Mouse (Mus musculus): ENCODE data around the gene Erlin1.

Erlin1 gene

GRCm38 (mm10) chr19:44069121-44069913, at the start of gene Erlin1:
Gene Erlin1, minus strand, starts transcription at chr19:44069785.
- DNase-seq (ENCODE audit: extremely low read depth, insufficient read length, low spot score): peak; percentile 89

- no peak for DNase-seq (ENCODE audit: extremely low read depth, insufficient read length, low spot score)
Observed at GRCm38 (mm10) chr19:44117793-44118192, 48.2 kb upstream of the Erlin1 start.

DNA sequence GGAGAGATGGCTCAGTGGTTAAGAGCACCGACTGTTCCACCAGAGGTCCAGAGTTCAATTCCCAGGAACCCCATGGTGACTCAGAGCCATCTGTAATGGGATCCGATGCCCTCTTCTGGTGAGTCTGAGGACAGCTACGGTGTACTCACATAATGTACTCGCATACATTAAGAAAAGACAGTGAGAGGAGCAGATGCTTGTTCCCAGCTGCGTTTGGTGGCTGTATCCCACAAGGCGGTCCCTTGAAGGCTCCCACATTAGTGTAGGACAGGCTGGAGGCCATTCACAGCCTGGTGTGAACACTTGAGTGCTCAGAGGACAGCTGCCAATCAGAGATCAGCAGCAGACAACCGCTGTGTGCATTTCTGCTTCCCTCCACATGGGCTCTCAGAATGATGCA, 42.1 kb upstream of the Erlin1 start:
- peak; percentile 17 for DNase-seq (ENCODE audit: extremely low read depth, insufficient read length, low spot score)

- DNase-seq (ENCODE audit: extremely low read depth, insufficient read length, low spot score): no peak
Observed at GRCm38 (mm10) chr19:44110356-44110755, 40.8 kb upstream of the Erlin1 start.

GRCm38 (mm10) chr19:44108996-44109395, 39.4 kb upstream of the Erlin1 start:
- no peak for DNase-seq (ENCODE audit: extremely low read depth, insufficient read length, low spot score)

DNA sequence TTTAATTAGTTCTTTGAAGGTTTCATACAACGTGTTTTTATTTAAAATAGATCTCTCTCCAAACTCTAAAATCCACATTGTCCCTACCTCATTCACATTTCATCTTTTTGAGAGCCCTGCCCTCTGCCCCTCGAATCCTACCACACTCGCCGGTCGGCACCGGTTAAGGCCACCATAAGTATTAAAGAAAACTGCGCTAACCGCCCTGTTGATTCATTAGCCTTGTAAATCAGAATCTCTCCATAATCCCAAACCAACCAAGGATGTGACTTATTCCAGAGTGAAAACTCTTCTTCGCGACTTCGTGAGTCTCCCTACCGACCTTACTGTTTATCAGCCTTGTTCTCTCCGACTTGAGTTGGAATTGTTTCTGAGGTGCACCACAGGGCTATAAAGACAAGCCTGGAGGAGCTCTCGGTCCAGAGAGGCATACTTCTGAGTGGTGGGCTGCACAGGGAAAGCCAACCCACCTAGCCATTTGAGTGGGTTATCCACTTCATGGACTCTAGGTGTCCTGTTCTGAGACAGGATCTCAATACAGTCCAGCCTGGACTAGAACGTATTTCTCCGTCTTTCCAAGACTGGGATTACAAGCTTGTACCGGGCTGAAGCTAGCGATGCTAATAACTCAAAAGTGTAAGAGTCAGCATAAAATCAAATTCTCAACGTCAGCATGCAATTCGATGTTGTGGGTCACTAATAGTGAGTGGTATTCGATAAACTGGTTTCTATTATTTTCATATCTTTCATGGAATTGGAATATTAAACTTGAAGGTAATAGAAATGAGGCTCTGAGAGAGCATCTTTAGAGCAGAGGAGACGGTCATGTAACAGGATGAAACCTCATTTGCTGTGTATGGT, 38.3 kb upstream of the Erlin1 start:
- DNase-seq (ENCODE audit: extremely low read depth, insufficient read length, low spot score): no peak

- DNase-seq (ENCODE audit: extremely low read depth, insufficient read length, low spot score): peak; percentile 89
Observed at GRCm38 (mm10) chr19:44106831-44107660, 37.5 kb upstream of the Erlin1 start, which contains the start of gene Chuk. Gene Chuk, minus strand, starts transcription at chr19:44107480.

- DNase-seq (ENCODE audit: extremely low read depth, insufficient read length, low spot score): no peak
Observed at GRCm38 (mm10) chr19:44104393-44104792, 34.8 kb upstream of the Erlin1 start.

GRCm38 (mm10) chr19:44103001-44103400, 33.4 kb upstream of the Erlin1 start:
- DNase-seq (ENCODE audit: extremely low read depth, insufficient read length, low spot score): no peak

DNA sequence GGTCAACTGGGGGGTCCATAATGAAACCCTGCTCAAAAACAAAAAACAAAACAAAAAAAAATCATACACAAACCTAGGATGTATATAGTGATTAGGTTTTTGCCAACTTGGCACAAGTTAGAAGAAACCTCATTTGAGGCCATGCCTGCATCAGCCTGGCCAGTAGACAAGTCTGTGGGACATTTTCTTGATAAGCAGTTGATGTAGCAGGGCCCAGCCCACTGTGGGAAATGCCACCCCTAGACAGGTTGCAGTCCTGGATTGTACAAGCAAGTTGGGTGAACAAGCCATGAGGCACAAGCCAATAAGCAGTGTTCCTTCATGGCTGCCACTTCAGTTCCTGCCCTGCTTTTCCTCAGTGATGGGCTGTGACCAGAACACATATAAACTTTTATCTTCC, 31.3 kb upstream of the Erlin1 start:
- DNase-seq (ENCODE audit: extremely low read depth, insufficient read length, low spot score): no peak

DNA sequence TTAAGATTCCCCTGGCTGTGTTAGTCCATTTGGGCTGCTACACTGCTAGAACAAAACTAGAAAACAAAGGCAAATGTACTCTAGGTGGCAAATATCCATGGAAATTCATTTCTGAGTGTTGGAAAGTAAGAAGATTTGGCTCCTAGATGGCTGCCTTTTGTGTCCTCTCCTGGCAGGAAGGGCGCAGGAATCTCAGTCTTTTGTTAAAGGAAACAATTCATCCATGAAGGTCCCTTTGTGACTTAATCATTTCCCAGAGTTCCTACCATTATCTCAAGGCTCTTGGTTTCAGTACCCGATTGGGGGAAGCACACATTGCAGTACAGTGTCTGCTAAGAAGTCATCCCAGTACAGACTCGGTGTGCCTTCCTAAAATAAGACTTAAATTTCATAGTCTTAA, 16.7 kb upstream of the Erlin1 start:
- no peak for DNase-seq (ENCODE audit: extremely low read depth, insufficient read length, low spot score)

DNA sequence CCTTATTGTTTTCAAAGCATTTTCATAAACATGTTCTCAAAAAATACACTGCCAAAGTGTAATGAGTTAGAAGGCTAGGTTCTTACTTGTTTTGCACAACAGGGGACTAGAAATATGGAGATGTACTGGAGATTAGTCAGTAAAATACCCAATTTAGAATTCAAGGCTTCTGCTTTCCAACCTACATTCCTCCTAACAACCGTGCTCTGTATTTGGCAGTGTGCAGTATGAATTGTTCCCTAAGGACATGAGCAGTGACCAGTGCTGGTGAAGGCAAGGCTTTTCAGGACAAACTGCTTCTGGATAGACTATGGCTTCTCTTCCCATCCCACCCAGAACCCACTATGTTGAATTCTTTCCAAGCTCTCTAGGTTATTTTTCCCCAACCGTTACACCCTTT, 11.3 kb upstream of the Erlin1 start:
- no peak for DNase-seq (ENCODE audit: extremely low read depth, insufficient read length, low spot score)

DNA sequence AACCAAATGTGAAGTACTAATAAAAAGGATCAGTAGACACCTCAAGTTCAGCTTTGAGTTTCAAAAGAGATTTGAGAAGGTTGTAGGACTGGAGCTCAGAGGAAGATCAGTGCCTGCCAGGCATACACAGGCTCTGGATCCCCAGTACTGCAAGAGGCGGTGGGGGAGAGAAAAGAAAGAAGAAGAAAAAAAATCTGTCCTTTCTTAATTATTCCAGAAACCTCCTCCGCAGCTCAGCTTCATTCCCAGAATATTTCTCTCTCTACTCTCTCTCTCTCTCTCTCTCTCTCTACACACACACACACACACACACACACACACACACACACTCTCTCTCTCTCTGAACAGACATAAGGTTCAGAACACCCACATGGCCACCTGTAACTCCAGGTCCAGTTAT, 10.4 kb upstream of the Erlin1 start:
- DNase-seq (ENCODE audit: extremely low read depth, insufficient read length, low spot score): no peak

GRCm38 (mm10) chr19:44077024-44077423, 7.4 kb upstream of the Erlin1 start:
- no peak for DNase-seq (ENCODE audit: extremely low read depth, insufficient read length, low spot score)

- DNase-seq (ENCODE audit: extremely low read depth, insufficient read length, low spot score): no peak
Observed at GRCm38 (mm10) chr19:44076457-44076856, 6.9 kb upstream of the Erlin1 start.

DNA sequence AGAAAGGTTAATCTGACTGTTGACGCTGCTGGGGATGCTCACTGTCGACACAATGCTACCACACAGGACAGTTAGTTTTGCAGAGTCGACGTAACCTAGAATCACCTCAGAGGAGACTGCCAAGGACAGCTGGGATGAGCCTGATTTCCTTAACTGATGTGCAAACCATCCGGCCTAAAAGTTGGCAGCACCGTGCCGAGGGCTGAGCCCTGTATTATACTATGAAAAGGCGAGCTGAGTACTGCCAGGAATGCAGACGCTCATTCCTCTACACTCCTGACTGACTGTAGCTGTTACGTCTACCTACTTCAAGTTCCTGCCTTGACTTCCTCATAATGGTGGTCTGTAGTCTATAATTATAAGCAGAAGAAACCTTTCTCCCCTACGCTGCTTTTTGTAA, 5.4 kb upstream of the Erlin1 start:
- DNase-seq (ENCODE audit: extremely low read depth, insufficient read length, low spot score): no peak

GRCm38 (mm10) chr19:44071166-44071565, 1.6 kb upstream of the Erlin1 start:
- DNase-seq (ENCODE audit: extremely low read depth, insufficient read length, low spot score): no peak

GRCm38 (mm10) chr19:44069914-44070232, 288 bp upstream of the Erlin1 start:
- no peak for DNase-seq (ENCODE audit: extremely low read depth, insufficient read length, low spot score)

DNA sequence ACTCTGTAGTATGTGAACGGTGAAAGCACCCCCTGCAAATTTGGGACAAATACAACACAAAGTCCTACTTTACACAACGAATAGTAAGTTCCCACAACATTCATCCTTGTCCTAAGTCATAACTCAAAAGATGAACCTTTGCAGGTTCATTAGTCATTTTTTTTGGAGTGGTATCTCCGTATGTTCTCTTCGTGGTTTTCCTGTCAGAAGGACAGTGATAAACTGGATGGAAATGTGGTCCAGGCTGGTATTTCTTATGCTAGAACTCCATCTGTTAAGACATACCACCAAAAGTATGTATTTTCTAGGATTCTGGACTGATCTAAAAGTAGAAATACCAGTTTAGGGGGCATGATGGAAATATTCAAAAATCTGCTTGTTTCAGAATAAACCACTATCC, 1.4 kb downstream of the Erlin1 start:
- no peak for DNase-seq (ENCODE audit: extremely low read depth, insufficient read length, low spot score)

GRCm38 (mm10) chr19:44067323-44068049, 2.1 kb downstream of the Erlin1 start:
- no peak for DNase-seq (ENCODE audit: extremely low read depth, insufficient read length, low spot score)

All from 3134 (cell line).